Mouse (Mus musculus): ENCODE results near the gene Akap12. TPM values are rescaled to one million over a fixed set of nuclear protein-coding genes. Genes with fewer than 3 reads are reported as not detected.

The Akap12 gene
- polyA plus RNA-seq, 1 experiment from 2014 or later = 25.5 TPM

- no peak for DNase-seq (ENCODE audit: low spot score)
- H3K27ac ChIP-seq (replicated peaks) = 0 out of 2 replicates have a peak overlapping the region, but pooled peaks have one; percentile 24
- no peak overlapping the region for H3K9ac ChIP-seq (ENCODE audit: low read length)
- no peaks in the 10 kb centered on the region for H3K36me3 ChIP-seq (ENCODE audit: control insufficient read depth, insufficient read depth, low read length)
- TF ChIP-seq CTCF (IDR thresholded peaks at IDR 0.05; ENCODE audit: low read depth) = no peak
- TF ChIP-seq EP300 (optimal IDR thresholded peaks at IDR 0.05) = no peak
- no peaks in the 10 kb centered on the region for H3K9me3 ChIP-seq (ENCODE audit: control insufficient read depth, low read length)
- no peaks in the 10 kb centered on the region for H3K27me3 ChIP-seq (ENCODE audit: control insufficient read depth, insufficient read depth, low read length)
- 59% methylated on average over 3 of the region's 3 CpGs for WGBS
- peaks cover 6% of the 10 kb centered on the region for H3K4me1 ChIP-seq (replicated peaks; ENCODE audit: control insufficient read depth, insufficient read depth)
- peak; percentile 64 for ATAC-seq (ENCODE audit: low FRiP score, low TSS enrichment)
- no peak overlapping the region for H3K4me3 ChIP-seq (ENCODE audit: low read depth, low read length)
- no peak overlapping the region for H3K4me2 ChIP-seq (replicated peaks; ENCODE audit: low read depth)
These were observed 129.1 kb downstream of the Akap12 start for GRCm38 (mm10) chr10:4395321-4395720.

GRCm38 (mm10) chr10:4398058-4398457, 131.9 kb downstream of the Akap12 start:
- Histone ChIP-seq H3K4me1 (replicated peaks; ENCODE audit: control insufficient read depth, insufficient read depth) (no peaks in the 10 kb centered on the region), H3K4me2 (replicated peaks; ENCODE audit: low read depth) (no peak overlapping the region), H3K9ac (ENCODE audit: low read length) (no peak overlapping the region), H3K9me3 (ENCODE audit: control insufficient read depth, low read length) (no peaks in the 10 kb centered on the region), H3K4me3 (ENCODE audit: low read depth, low read length) (no peak overlapping the region), H3K27me3 (ENCODE audit: control insufficient read depth, insufficient read depth, low read length) (no peaks in the 10 kb centered on the region), H3K36me3 (ENCODE audit: control insufficient read depth, insufficient read depth, low read length) (peaks cover 5% of the 10 kb centered on the region; the same call in 1 of the 2 replicates), H3K27ac (replicated peaks) (no peak overlapping the region)
- DNase-seq (ENCODE audit: low spot score) (no peak), ATAC-seq (ENCODE audit: low FRiP score, low TSS enrichment) (no peak)
- TF ChIP-seq EP300 (optimal IDR thresholded peaks at IDR 0.05) = no peak
- TF ChIP-seq CTCF (IDR thresholded peaks at IDR 0.05; ENCODE audit: low read depth) = no peak
- WGBS = 64% methylated on average over 5 of the region's 5 CpGs

GRCm38 (mm10) chr10:4404895-4405491, 138.8 kb downstream of the Akap12 start:
- no peaks in the 10 kb centered on the region for H3K27me3 ChIP-seq (ENCODE audit: control insufficient read depth, insufficient read depth, low read length)
- no peak overlapping the region for H3K4me2 ChIP-seq (replicated peaks; ENCODE audit: low read depth)
- 63% methylated on average over 5 of the region's 5 CpGs for WGBS
- H3K4me1 ChIP-seq (replicated peaks; ENCODE audit: control insufficient read depth, insufficient read depth) = no peaks in the 10 kb centered on the region
- H3K27ac ChIP-seq (replicated peaks) = no peak overlapping the region
- peaks cover 5% of the 10 kb centered on the region; the same call in 1 of the 2 replicates for H3K36me3 ChIP-seq (ENCODE audit: control insufficient read depth, insufficient read depth, low read length)
- H3K9ac ChIP-seq (ENCODE audit: low read length) = no peak overlapping the region
- no peaks in the 10 kb centered on the region for H3K9me3 ChIP-seq (ENCODE audit: control insufficient read depth, low read length)
- ATAC-seq (ENCODE audit: low FRiP score, low TSS enrichment) (peak; percentile 42; the same call in 1 of the 2 replicates), DNase-seq (ENCODE audit: low spot score) (no peak)
- H3K4me3 ChIP-seq (ENCODE audit: low read depth, low read length) = no peak overlapping the region
- peak; percentile 83 for TF ChIP-seq CTCF (IDR thresholded peaks at IDR 0.05; ENCODE audit: low read depth)
- no peak for TF ChIP-seq EP300 (optimal IDR thresholded peaks at IDR 0.05)

GRCm38 (mm10) chr10:4405511-4405910, 139.3 kb downstream of the Akap12 start:
- Histone ChIP-seq H3K9ac (ENCODE audit: low read length) (no peak overlapping the region), H3K27ac (replicated peaks) (no peak overlapping the region), H3K4me1 (replicated peaks; ENCODE audit: control insufficient read depth, insufficient read depth) (no peaks in the 10 kb centered on the region), H3K27me3 (ENCODE audit: control insufficient read depth, insufficient read depth, low read length) (no peaks in the 10 kb centered on the region), H3K4me2 (replicated peaks; ENCODE audit: low read depth) (no peak overlapping the region), H3K4me3 (ENCODE audit: low read depth, low read length) (no peak overlapping the region), H3K9me3 (ENCODE audit: control insufficient read depth, low read length) (no peaks in the 10 kb centered on the region), H3K36me3 (ENCODE audit: control insufficient read depth, insufficient read depth, low read length) (peaks cover 8% of the 10 kb centered on the region; the same call in 1 of the 2 replicates)
- DNase-seq (ENCODE audit: low spot score) (no peak), ATAC-seq (ENCODE audit: low FRiP score, low TSS enrichment) (no peak)
- TF ChIP-seq CTCF (IDR thresholded peaks at IDR 0.05; ENCODE audit: low read depth) (no peak), EP300 (optimal IDR thresholded peaks at IDR 0.05) (no peak)
- WGBS = 70% methylated on average over 5 of the region's 5 CpGs

- 78% methylated on average over 1 of the region's 1 CpGs for WGBS
- Histone ChIP-seq H3K4me1 (replicated peaks; ENCODE audit: control insufficient read depth, insufficient read depth) (no peaks in the 10 kb centered on the region), H3K9ac (ENCODE audit: low read length) (no peak overlapping the region), H3K27me3 (ENCODE audit: control insufficient read depth, insufficient read depth, low read length) (no peaks in the 10 kb centered on the region), H3K27ac (replicated peaks) (no peak overlapping the region), H3K4me2 (replicated peaks; ENCODE audit: low read depth) (no peak overlapping the region), H3K36me3 (ENCODE audit: control insufficient read depth, insufficient read depth, low read length) (peaks cover 7% of the 10 kb centered on the region; the same call in 1 of the 2 replicates), H3K4me3 (ENCODE audit: low read depth, low read length) (no peak overlapping the region), H3K9me3 (ENCODE audit: control insufficient read depth, low read length) (no peaks in the 10 kb centered on the region)
- TF ChIP-seq CTCF (IDR thresholded peaks at IDR 0.05; ENCODE audit: low read depth) = no peak
- no peak for TF ChIP-seq EP300 (optimal IDR thresholded peaks at IDR 0.05)
- DNase-seq (ENCODE audit: low spot score) (no peak), ATAC-seq (ENCODE audit: low FRiP score, low TSS enrichment) (peak; percentile 78)
These were observed 141.0 kb downstream of the Akap12 start for GRCm38 (mm10) chr10:4407191-4407590.

Other genes starting within 250 kb of the Akap12 start
- gene Zbtb2, start 121.7 kb downstream of the Akap12 start, polyA plus RNA-seq (2015; fragmentation: Nextera tagmentation; extraction: Ambion mirVana) = 5.3 and 5.8 TPM in 2 replicates
- 16.6 and 19.3 TPM in 2 replicates for gene Rmnd1, start 166.0 kb downstream of the Akap12 start, polyA plus RNA-seq (2015; fragmentation: Nextera tagmentation; extraction: Ambion mirVana)
- gene Armt1, start 166.1 kb downstream of the Akap12 start, polyA plus RNA-seq (2015; fragmentation: Nextera tagmentation; extraction: Ambion mirVana) = 7.5 and 8.1 TPM in 2 replicates
- 0.06 TPM in 1 of 2 replicates, not detected in the other for gene Ccdc170, start 216.1 kb downstream of the Akap12 start, polyA plus RNA-seq (2015; fragmentation: Nextera tagmentation; extraction: Ambion mirVana)

Data from stomach, postnatal 0 days (tissue).